Mouse (Mus musculus): ENCODE measurements around the gene Hps5. TPM values are rescaled to one million over a fixed set of nuclear protein-coding genes. Genes with fewer than 3 reads are reported as not detected.

Gene Hps5
- total and polyA plus RNA-seq, 3 experiments, result 17.8 to 26.0 (median 20.8) TPM

DNA sequence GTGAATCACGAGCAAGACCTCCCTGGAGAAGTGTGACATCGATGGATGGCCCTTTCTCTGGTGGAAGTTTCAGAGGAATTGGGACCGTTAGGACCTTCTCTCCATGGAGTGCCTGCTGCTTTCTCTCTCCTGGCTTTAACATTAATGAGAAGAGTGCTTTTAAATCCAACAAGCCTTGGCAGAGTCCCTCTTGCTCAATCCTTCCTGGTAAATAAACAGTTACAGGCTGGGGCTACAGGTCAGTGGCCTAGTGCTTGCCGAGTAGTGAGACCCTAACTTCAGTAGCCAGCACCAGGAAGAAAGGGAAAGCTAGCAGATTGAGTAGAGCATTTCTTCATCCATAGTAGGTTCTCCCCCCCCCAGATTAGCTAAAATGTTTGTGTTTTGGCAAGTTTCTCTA is 63.4 kb downstream of the Hps5 start, which contains the start of gene Saa4:
Saa4 (minus strand) TSS at position 146 of the 400 bp plus-strand sequence.
- in situ Hi-C loops (cut with MboI; ENCODE audit: low pct_ligation_motif_present, low pct_unique_long_range_greater_than_20kb, low sequenced_read_pairs) (no loop called here), dilution Hi-C loops (cut with MboI; ENCODE audit: extremely low pct_ligation_motif_present, extremely low pct_unique_long_range_greater_than_20kb, low sequenced_read_pairs) (no loop called here)
- Histone ChIP-seq H3K36me3 (replicated peaks in 1 of 2; ENCODE audit: control insufficient read depth in 1 of 2, insufficient read depth in 1 of 2, low read length in 1 of 2) (no peaks in the 10 kb centered on the region), H3K4me3 (replicated peaks in 1 of 3; ENCODE audit: low read depth in 2 of 3, low read length in 2 of 3, poor library complexity in 1 of 3) (no peak within 1 kb of the TSS), H3K79me2 (replicated peaks; ENCODE audit: control insufficient read depth, extremely low read depth, insufficient read depth, poor library complexity, severe bottlenecking) (no peaks in the 10 kb centered on the region), H3K9ac (ENCODE audit: insufficient read depth, low read depth) (no peak within 1 kb of the TSS), H3K9me3 (replicated peaks; ENCODE audit: low read length) (peaks cover 2% of the 10 kb centered on the region), H3K27me3 (replicated peaks) (no peaks in the 10 kb centered on the region), H3K4me1 (ENCODE audit: control insufficient read depth in 1 of 2, insufficient read depth in 2 of 2) (peaks cover 7 to 14% of the 10 kb centered on the region in 2 experiments), H3K27ac (ENCODE audit: insufficient read depth, low read depth) (no peak within 1 kb of the TSS), H3K4me2 (ENCODE audit: insufficient read depth, low read depth, poor library complexity, severe bottlenecking) (no peak within 1 kb of the TSS)
- no peak for DNase-seq (ENCODE audit: extremely low read depth)
- TF ChIP-seq MAX (IDR thresholded peaks at IDR 0.05; ENCODE audit: low read length), result no peak
- no peak for TF ChIP-seq CTCF (conservative IDR thresholded peaks at IDR 0.05 in 1 of 2, IDR thresholded peaks at IDR 0.05 in 1 of 2; ENCODE audit: low read depth in 2 of 2, low read length in 2 of 2)
- TF ChIP-seq ZKSCAN1 (IDR thresholded peaks at IDR 0.05; ENCODE audit: borderline replicate concordance, low read depth, low read length), result no peak
- no peak for TF ChIP-seq E2F4 (IDR thresholded peaks at IDR 0.05; ENCODE audit: insufficient replicate concordance, low read depth, low read length)
- TF ChIP-seq KAT2A (IDR thresholded peaks at IDR 0.05; ENCODE audit: insufficient replicate concordance, low read length), result no peak
- no peak for TF ChIP-seq USF2 (conservative IDR thresholded peaks at IDR 0.05; ENCODE audit: low read depth, low read length)
- no peak for TF ChIP-seq NRF1 (IDR thresholded peaks at IDR 0.05; ENCODE audit: low read depth, low read length)
- TF ChIP-seq PAX5 (IDR thresholded peaks at IDR 0.05; ENCODE audit: low read length), result no peak
- no peak for TF ChIP-seq MAFK (IDR thresholded peaks at IDR 0.05; ENCODE audit: insufficient replicate concordance, low read length)
- no peak for TF ChIP-seq ZNF384 (IDR thresholded peaks at IDR 0.05; ENCODE audit: low read depth, low read length)
- TF ChIP-seq MAZ (IDR thresholded peaks at IDR 0.05; ENCODE audit: low read depth, low read length), result no peak
- no peak for TF ChIP-seq ELF1 (IDR thresholded peaks at IDR 0.05; ENCODE audit: low read depth, low read length)
- TF ChIP-seq CHD2 (IDR thresholded peaks at IDR 0.05; ENCODE audit: low read length), result no peak
- TF ChIP-seq ZMIZ1 (IDR thresholded peaks at IDR 0.05; ENCODE audit: low read depth, low read length), result no peak
- TF ChIP-seq TBP (conservative IDR thresholded peaks at IDR 0.05; ENCODE audit: low read depth, low read length), result no peak
- no peak for TF ChIP-seq BHLHE40 (IDR thresholded peaks at IDR 0.05; ENCODE audit: low read depth, low read length)
- TF ChIP-seq JUND (conservative IDR thresholded peaks at IDR 0.05; ENCODE audit: low read depth, low read length), result no peak
- no peak for TF ChIP-seq RAD21 (IDR thresholded peaks at IDR 0.05; ENCODE audit: low read depth, low read length)
- TF ChIP-seq SMC3 (IDR thresholded peaks at IDR 0.05; ENCODE audit: low read depth, low read length), result no peak
- TF ChIP-seq SIN3A (IDR thresholded peaks at IDR 0.05; ENCODE audit: low read length), result no peak

DNA sequence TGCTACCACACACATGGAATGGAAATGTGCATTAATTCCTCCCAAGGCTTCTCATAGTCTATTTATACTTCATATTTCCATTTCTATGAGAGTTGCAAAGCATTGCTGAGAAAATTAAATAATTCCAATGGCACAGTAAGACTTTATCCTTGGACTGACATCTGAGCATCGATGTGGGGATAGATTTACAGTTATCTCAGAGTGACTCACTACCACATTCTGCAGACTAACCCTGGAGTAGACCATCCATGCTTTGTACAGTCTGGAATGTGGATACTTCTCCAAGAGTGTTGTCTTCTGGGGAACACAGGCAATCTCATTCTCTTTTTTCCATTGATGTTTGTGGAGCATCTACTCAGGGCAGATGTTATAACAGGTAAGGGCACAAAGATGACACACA is 68.3 kb downstream of the Hps5 start:
- dilution Hi-C loops (cut with MboI; ENCODE audit: extremely low pct_ligation_motif_present, extremely low pct_unique_long_range_greater_than_20kb, low sequenced_read_pairs), result no loop called here

More for the DNA sequence above, 68.3 kb downstream of the Hps5 start:
- in situ Hi-C loops (cut with MboI; ENCODE audit: low pct_ligation_motif_present, low pct_unique_long_range_greater_than_20kb, low sequenced_read_pairs), result no loop called here
- TF ChIP-seq UBTF (IDR thresholded peaks at IDR 0.05; ENCODE audit: low read depth, low read length), result no peak
- TF ChIP-seq RCOR1 (conservative IDR thresholded peaks at IDR 0.05; ENCODE audit: low read depth, low read length), result no peak
- TF ChIP-seq ZMIZ1 (IDR thresholded peaks at IDR 0.05; ENCODE audit: low read depth, low read length), result no peak
- TF ChIP-seq EP300 (IDR thresholded peaks at IDR 0.05; ENCODE audit: low read length), result no peak
- TF ChIP-seq NRF1 (IDR thresholded peaks at IDR 0.05; ENCODE audit: low read depth, low read length), result no peak
- TF ChIP-seq BHLHE40 (IDR thresholded peaks at IDR 0.05; ENCODE audit: low read depth, low read length), result no peak
- no peak for TF ChIP-seq NELFE (IDR thresholded peaks at IDR 0.05; ENCODE audit: low read depth, low read length)
- no peak for DNase-seq (ENCODE audit: extremely low read depth)
- no peaks in the 10 kb centered on the region for H3K79me2 ChIP-seq (replicated peaks; ENCODE audit: control insufficient read depth, extremely low read depth, insufficient read depth, poor library complexity, severe bottlenecking)
- H3K9me3 ChIP-seq (replicated peaks; ENCODE audit: low read length), result no peaks in the 10 kb centered on the region
- no peak overlapping the region for H3K4me2 ChIP-seq (ENCODE audit: insufficient read depth, low read depth, poor library complexity, severe bottlenecking)
- H3K27ac ChIP-seq (ENCODE audit: insufficient read depth, low read depth), result no peak overlapping the region
- H3K9ac ChIP-seq (ENCODE audit: insufficient read depth, low read depth), result no peak overlapping the region
- H3K4me3 ChIP-seq (replicated peaks in 1 of 3; ENCODE audit: low read depth in 2 of 3, low read length in 2 of 3, poor library complexity in 1 of 3), result no peak overlapping the region
- no peaks in the 10 kb centered on the region for H3K36me3 ChIP-seq (replicated peaks in 1 of 2; ENCODE audit: control insufficient read depth in 1 of 2, insufficient read depth in 1 of 2, low read length in 1 of 2)
- H3K27me3 ChIP-seq (replicated peaks), result no peaks in the 10 kb centered on the region
- H3K4me1 ChIP-seq (ENCODE audit: control insufficient read depth in 1 of 2, insufficient read depth in 2 of 2), result peaks cover 6 to 19% of the 10 kb centered on the region in 2 experiments; a peak in 3 of 4 replicates
